Mouse (Mus musculus): Measurements from ENCODE around the gene Lbh. TPM values are rescaled to one million over a fixed set of nuclear protein-coding genes. Genes with fewer than 3 reads are reported as not detected.

The Lbh gene
- polyA plus RNA-seq, 1 experiment: 3.8 TPM

DNA sequence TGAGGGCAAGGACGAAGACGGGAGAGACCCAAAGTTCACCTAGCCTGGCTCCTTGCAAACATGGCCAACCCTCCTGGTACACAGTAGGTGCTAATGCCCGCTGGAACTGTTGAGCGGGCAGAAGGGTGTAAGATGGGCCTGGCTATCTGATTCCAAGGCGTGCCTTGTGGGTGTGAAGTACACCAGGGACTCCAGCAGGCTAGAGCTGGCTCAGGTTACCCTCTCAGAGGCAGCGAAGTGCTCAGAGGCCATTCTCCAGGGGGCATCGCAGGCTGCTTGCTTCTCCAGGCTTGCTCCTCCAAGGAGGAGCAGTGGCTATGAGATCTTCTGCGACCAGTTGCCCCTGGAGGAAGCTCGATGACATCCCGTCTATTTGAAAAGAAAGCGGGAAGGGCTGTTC, 6.8 kb upstream of the Lbh start:
- no peaks in the 10 kb centered on the region for H3K36me3 ChIP-seq (ENCODE audit: control insufficient read depth, insufficient read depth, low read length)
- H3K27ac ChIP-seq (ENCODE audit: control insufficient read depth, insufficient read depth, low read depth, low read length): no peak overlapping the region
- TF ChIP-seq CTCF (IDR thresholded peaks at IDR 0.05; ENCODE audit: control insufficient read depth, insufficient read depth, insufficient replicate concordance, low read depth, low read length) (no peak), POLR2A (IDR thresholded peaks at IDR 0.05; ENCODE audit: control insufficient read depth, low read depth, low read length) (no peak)
- H3K4me3 ChIP-seq (ENCODE audit: control insufficient read depth, low read depth, low read length): no peak overlapping the region
- no peaks in the 10 kb centered on the region for H3K4me1 ChIP-seq (ENCODE audit: control insufficient read depth, insufficient read depth, low read length)
- no peaks in the 10 kb centered on the region for H3K27me3 ChIP-seq (ENCODE audit: control insufficient read depth, insufficient read depth, low read length)

DNA sequence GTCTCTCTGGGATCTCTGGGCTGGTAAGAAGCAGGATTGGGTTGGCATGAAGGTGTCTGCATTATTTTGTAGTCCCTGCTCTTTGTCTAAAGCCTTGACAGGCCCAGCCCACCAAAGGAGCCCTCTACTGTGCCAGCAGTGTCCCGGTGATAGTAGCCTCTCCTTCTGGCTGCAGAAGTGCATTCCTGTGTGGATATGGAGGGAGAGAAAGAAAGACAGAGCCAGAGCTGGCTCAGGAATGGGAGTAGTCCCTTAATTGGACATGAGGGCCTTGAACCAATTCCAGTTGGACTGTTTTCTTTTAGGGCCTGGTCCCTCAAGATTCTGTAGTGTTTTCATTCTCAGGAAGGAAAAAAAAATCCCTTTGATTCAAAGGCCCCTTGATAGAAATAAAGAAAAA, 6.4 kb upstream of the Lbh start:
- TF ChIP-seq POLR2A (IDR thresholded peaks at IDR 0.05; ENCODE audit: control insufficient read depth, low read depth, low read length): no peak
- TF ChIP-seq CTCF (IDR thresholded peaks at IDR 0.05; ENCODE audit: control insufficient read depth, insufficient read depth, insufficient replicate concordance, low read depth, low read length): no peak

DNA sequence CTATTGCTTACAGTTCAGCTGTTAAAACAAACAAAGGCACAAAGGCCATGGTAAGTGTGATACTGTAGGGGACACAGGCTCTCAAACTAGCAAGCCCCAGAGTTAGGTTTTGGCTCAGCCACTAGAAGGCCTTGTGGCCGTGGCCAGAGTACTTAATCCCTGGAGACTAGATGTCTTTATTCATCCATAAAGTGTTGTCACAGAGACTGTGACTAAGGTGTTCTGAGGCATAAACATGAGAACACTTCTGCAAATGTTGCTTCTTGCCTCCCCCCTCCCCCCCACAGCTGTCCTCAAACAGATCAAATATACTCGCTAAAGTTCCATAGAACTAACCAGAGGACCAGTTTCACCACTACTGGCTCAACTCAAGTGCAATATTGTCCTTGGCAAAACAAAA, 4.0 kb upstream of the Lbh start:
- H3K27ac ChIP-seq (ENCODE audit: control insufficient read depth, insufficient read depth, low read depth, low read length): no peak overlapping the region
- no peak overlapping the region for H3K4me3 ChIP-seq (ENCODE audit: control insufficient read depth, low read depth, low read length)
- H3K4me1 ChIP-seq (ENCODE audit: control insufficient read depth, insufficient read depth, low read length): peaks cover 14% of the 10 kb centered on the region
- H3K36me3 ChIP-seq (ENCODE audit: control insufficient read depth, insufficient read depth, low read length): no peaks in the 10 kb centered on the region
- TF ChIP-seq POLR2A (IDR thresholded peaks at IDR 0.05; ENCODE audit: control insufficient read depth, low read depth, low read length) (no peak), CTCF (IDR thresholded peaks at IDR 0.05; ENCODE audit: control insufficient read depth, insufficient read depth, insufficient replicate concordance, low read depth, low read length) (no peak)
- no peaks in the 10 kb centered on the region for H3K27me3 ChIP-seq (ENCODE audit: control insufficient read depth, insufficient read depth, low read length)

More for the DNA sequence above, 6.4 kb upstream of the Lbh start:
- Histone ChIP-seq H3K27me3 (ENCODE audit: control insufficient read depth, insufficient read depth, low read length) (no peaks in the 10 kb centered on the region), H3K36me3 (ENCODE audit: control insufficient read depth, insufficient read depth, low read length) (no peaks in the 10 kb centered on the region), H3K4me3 (ENCODE audit: control insufficient read depth, low read depth, low read length) (no peak overlapping the region), H3K27ac (ENCODE audit: control insufficient read depth, insufficient read depth, low read depth, low read length) (no peak overlapping the region), H3K4me1 (ENCODE audit: control insufficient read depth, insufficient read depth, low read length) (no peaks in the 10 kb centered on the region)

DNA sequence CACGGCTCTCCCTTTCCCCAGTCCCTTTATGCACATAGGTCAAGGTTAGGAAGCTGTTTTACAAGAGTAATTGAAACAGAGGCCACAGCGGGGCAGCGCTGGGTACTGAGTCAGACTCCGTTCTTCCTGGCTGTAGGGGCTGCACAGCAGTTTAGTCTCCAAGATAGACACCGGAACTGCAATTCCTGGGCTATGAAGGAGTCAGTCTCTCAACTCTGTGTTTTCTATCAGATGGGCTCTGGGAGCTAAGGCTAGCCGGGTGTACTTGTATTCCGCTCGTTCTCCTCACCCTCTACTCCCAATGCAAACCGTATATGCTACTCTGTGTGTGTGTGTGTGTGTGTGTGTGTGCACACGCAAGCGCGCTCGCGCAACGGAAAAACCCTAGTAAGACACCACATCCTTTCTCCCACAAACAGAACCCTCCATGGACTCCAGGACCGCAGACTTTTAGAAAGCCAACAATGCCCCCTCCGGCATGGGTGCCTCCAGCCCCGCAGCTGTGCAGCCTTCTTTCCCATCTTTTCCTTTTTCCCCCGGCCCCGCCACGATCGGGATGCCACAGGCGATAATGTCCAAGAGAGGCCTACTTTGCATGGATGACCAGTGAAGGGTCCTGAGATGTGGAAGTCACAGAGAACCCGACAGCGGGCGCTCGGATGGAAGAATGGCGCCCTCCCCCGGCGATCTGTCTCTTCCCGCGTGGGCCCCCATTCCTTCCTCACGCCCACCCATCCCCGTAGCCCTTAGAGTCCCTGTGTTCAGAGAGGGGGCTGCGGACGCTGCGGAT, 669 bp upstream of the Lbh start:
- no peaks in the 10 kb centered on the region for H3K36me3 ChIP-seq (ENCODE audit: control insufficient read depth, insufficient read depth, low read length)
- H3K27ac ChIP-seq (ENCODE audit: control insufficient read depth, insufficient read depth, low read depth, low read length): no peak overlapping the region; the same call in 1 of the 2 replicates
- TF ChIP-seq CTCF (IDR thresholded peaks at IDR 0.05; ENCODE audit: control insufficient read depth, insufficient read depth, insufficient replicate concordance, low read depth, low read length): no peak
- no peak for TF ChIP-seq POLR2A (IDR thresholded peaks at IDR 0.05; ENCODE audit: control insufficient read depth, low read depth, low read length)
- peaks cover 17% of the 10 kb centered on the region for H3K4me1 ChIP-seq (ENCODE audit: control insufficient read depth, insufficient read depth, low read length)
- 0 out of 2 replicates have a peak, but pooled peaks cover 2% of the 10 kb centered on the region for H3K27me3 ChIP-seq (ENCODE audit: control insufficient read depth, insufficient read depth, low read length)
- peak overlapping the region; percentile 66 for H3K4me3 ChIP-seq (ENCODE audit: control insufficient read depth, low read depth, low read length)

DNA sequence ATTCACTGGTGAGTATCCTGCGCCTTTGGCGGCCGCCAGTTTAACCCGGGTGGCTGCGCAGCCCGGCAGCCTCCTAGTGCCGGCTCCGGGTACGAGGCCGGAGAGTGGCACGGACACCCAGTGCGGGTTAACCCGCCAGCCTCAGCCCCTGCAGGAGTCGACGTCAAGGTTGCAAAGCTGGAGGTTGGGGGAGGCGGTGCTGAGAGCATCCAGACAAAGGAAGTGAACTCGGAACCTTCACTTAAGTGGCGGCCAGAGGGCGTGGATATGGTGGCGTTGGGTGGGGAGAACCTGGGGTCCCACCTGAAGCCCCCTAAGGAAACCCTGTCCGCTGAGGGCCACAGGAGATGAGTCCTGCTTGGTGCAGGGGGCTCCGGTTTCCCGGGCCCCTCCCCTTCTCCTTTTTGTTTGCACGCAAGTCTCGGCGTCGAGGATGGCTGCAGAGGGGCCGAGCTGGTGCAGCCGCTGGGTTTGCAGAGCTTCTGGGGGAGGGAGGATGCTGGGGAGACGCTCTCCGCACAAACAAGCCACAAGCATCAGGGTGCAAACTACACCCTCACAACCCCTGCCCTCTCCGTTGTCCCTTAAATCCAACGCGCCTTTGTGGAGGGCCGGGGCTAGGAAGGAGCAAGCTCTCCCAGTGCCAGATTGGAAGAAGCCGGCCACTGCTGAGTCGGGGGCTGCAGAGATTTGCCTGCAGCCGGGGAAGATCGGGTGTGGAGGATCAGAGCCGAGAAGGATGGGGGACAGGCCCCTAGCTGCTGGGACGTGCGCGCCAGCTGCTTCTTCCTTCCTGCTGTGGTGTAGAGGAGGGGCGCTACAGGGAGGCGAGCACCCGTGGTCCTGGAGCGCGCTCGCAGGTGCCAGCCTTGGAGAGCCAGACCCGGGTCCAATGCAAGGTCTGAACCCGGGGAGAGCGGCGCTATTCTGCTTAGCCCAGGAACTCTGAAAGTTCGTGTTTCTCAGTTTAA, 751 bp downstream of the Lbh start:
- Histone ChIP-seq H3K4me3 (ENCODE audit: control insufficient read depth, low read depth, low read length) (peak overlapping the region; percentile 66), H3K4me1 (ENCODE audit: control insufficient read depth, insufficient read depth, low read length) (peaks cover 17% of the 10 kb centered on the region), H3K36me3 (ENCODE audit: control insufficient read depth, insufficient read depth, low read length) (no peaks in the 10 kb centered on the region), H3K27me3 (ENCODE audit: control insufficient read depth, insufficient read depth, low read length) (0 out of 2 replicates have a peak, but pooled peaks cover 2% of the 10 kb centered on the region), H3K27ac (ENCODE audit: control insufficient read depth, insufficient read depth, low read depth, low read length) (peak overlapping the region; percentile 64)
- TF ChIP-seq POLR2A (IDR thresholded peaks at IDR 0.05; ENCODE audit: control insufficient read depth, low read depth, low read length): no peak
- no peak for TF ChIP-seq CTCF (IDR thresholded peaks at IDR 0.05; ENCODE audit: control insufficient read depth, insufficient read depth, insufficient replicate concordance, low read depth, low read length)

DNA sequence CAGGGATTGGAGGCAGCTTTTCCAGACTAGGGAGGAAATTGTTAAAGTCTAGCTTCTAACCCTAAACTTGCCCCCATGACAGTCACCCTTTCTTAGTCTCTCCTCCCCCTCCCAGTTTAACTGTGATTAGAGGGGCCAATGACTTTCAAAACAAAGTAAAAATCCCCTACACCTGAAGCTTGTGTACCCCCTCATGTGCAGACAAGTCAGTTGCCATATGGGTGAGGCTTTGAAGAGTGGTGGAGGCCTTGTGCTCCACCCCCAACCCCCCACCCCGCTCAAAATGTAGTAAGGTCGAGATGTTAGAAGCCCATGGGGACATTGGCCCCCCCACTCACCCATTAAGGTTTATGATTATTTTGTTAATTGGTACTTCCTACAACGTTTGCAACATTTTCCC, 1.5 kb downstream of the Lbh start:
- H3K4me1 ChIP-seq (ENCODE audit: control insufficient read depth, insufficient read depth, low read length): peaks cover 17% of the 10 kb centered on the region
- H3K27ac ChIP-seq (ENCODE audit: control insufficient read depth, insufficient read depth, low read depth, low read length): no peak overlapping the region
- H3K27me3 ChIP-seq (ENCODE audit: control insufficient read depth, insufficient read depth, low read length): 0 out of 2 replicates have a peak, but pooled peaks cover 2% of the 10 kb centered on the region
- TF ChIP-seq POLR2A (IDR thresholded peaks at IDR 0.05; ENCODE audit: control insufficient read depth, low read depth, low read length): no peak
- H3K4me3 ChIP-seq (ENCODE audit: control insufficient read depth, low read depth, low read length): peak overlapping the region; percentile 66; the same call in 1 of the 2 replicates
- no peaks in the 10 kb centered on the region for H3K36me3 ChIP-seq (ENCODE audit: control insufficient read depth, insufficient read depth, low read length)

DNA sequence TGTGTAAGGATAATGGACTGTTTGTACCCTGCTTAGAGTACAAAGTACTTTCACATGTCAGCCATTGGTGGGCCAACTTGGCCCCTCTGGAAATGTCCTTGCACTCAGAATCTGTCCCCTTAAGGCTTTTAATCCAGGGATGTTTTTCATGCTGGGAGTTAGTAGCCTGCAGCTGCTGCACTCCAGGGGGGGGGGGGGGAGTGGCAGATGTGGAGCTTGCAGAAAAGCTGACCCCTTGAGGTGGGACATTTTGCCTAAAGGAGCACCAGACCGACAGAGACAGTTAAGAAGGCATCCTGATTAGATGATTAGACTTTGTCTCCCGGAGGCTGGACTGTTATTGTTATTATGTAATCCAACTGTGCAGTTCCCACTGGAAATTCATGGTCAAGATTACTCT, 2.3 kb downstream of the Lbh start:
- no peak for TF ChIP-seq POLR2A (IDR thresholded peaks at IDR 0.05; ENCODE audit: control insufficient read depth, low read depth, low read length)
- no peak for TF ChIP-seq CTCF (IDR thresholded peaks at IDR 0.05; ENCODE audit: control insufficient read depth, insufficient read depth, insufficient replicate concordance, low read depth, low read length)
- H3K27ac ChIP-seq (ENCODE audit: control insufficient read depth, insufficient read depth, low read depth, low read length): 0 out of 2 replicates have a peak overlapping the region, but pooled peaks have one; percentile 6
- no peak overlapping the region; the same call in 1 of the 2 replicates for H3K4me3 ChIP-seq (ENCODE audit: control insufficient read depth, low read depth, low read length)
- H3K36me3 ChIP-seq (ENCODE audit: control insufficient read depth, insufficient read depth, low read length): no peaks in the 10 kb centered on the region
- H3K27me3 ChIP-seq (ENCODE audit: control insufficient read depth, insufficient read depth, low read length): 0 out of 2 replicates have a peak, but pooled peaks cover 2% of the 10 kb centered on the region
- H3K4me1 ChIP-seq (ENCODE audit: control insufficient read depth, insufficient read depth, low read length): peaks cover 17% of the 10 kb centered on the region

All from testis, adult 2 months (tissue).